Mouse (Mus musculus): ENCODE results near the gene P4ha2. TPM values are rescaled to one million over a fixed set of nuclear protein-coding genes. Genes with fewer than 3 reads are reported as not detected.
A peak's percentile ranks its signal among the peaks of the same experiment; 100 is the strongest.

P4ha2 gene
- polyA plus RNA-seq, 1 experiment from 2014 or later = 4.9 TPM

DNA sequence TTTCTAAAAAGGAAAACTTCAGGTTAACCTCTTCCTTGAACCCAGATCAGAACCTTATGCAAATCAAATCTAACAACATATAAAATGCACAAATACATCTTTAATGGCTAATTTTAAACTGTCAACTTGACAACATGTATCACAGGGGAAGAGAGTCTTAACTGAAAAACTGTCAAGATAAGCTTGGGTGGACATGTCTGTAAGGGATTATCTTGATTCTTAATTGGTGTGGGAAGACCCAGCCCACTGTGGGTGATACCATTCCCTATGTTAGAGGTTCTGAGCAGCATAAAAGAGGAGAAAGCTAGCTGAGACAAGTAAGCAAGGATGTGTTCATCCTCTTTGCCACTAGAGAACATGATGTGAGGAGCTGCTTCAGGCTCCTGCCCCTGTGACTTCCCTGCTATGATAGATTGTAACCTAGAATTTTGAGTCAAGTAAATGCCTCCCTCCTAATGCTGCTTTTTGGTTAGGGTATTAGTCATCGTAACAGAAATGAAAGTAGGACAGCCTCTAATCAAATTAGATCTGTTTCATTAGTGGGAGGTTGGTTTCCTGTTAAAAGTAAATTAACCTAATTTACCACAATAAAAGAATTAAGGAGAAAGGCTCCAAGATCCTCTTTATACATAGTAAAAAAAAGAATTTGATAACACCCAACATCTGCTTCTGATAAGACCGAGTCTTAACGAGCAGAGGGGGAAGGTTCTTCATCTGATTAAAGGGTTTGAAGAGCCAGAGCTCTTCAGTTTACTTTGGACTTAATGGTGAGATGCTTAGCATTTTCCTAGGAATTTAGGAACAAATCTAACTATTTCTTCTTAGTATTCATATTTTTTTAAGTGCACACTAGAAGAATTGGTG lies 69.8 kb downstream of the P4ha2 start:
- no peak overlapping the region for H3K4me2 ChIP-seq (ENCODE audit: low read length)
- no peaks in the 10 kb centered on the region for H3K27me3 ChIP-seq (replicated peaks; ENCODE audit: control insufficient read depth, insufficient read depth, low read length)
- H3K27ac ChIP-seq (ENCODE audit: low read depth, low read length) = no peak overlapping the region
- no peak overlapping the region for H3K9ac ChIP-seq (ENCODE audit: low read length)
- H3K4me1 ChIP-seq (ENCODE audit: control insufficient read depth, insufficient read depth, low read length) = no peaks in the 10 kb centered on the region
- ATAC-seq (no peak), DNase-seq (ENCODE audit: low spot score) (no peak)
- H3K4me3 ChIP-seq (ENCODE audit: low read depth, low read length) = no peak overlapping the region
- H3K36me3 ChIP-seq (ENCODE audit: control insufficient read depth, insufficient read depth, low read length) = no peaks in the 10 kb centered on the region
- WGBS = 53% methylated on average over 3 of the region's 3 CpGs
- no peaks in the 10 kb centered on the region for H3K9me3 ChIP-seq (replicated peaks; ENCODE audit: control insufficient read depth, low read length)

DNA sequence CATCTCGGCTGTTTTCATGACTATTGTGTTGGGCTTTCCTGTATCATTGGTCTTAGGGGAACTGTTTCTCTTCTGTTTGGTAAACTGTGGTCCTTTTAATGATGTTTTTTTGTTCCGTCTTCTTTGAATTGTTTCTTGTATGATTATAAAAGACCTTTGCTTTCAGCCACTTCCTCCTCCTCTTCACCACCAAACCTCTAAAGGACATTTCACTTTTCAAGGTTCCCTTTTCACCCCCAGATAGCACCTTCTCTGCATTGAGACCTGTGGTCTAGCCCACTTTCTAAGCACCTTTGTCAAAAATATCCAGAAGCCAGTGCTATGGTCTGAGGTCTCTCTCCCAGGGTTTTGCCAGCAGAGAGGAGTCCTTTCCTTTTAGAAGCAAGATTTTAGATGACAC lies 71.3 kb downstream of the P4ha2 start:
- no peaks in the 10 kb centered on the region for H3K9me3 ChIP-seq (replicated peaks; ENCODE audit: control insufficient read depth, low read length)
- no peaks in the 10 kb centered on the region for H3K27me3 ChIP-seq (replicated peaks; ENCODE audit: control insufficient read depth, insufficient read depth, low read length)
- no peak overlapping the region for H3K4me2 ChIP-seq (ENCODE audit: low read length)
- no peaks in the 10 kb centered on the region for H3K36me3 ChIP-seq (ENCODE audit: control insufficient read depth, insufficient read depth, low read length)
- H3K4me1 ChIP-seq (ENCODE audit: control insufficient read depth, insufficient read depth, low read length) = no peaks in the 10 kb centered on the region
- H3K27ac ChIP-seq (ENCODE audit: low read depth, low read length) = no peak overlapping the region
- H3K4me3 ChIP-seq (ENCODE audit: low read depth, low read length) = no peak overlapping the region
- DNase-seq (ENCODE audit: low spot score) = no peak
- 73% methylated on average over 2 of the region's 2 CpGs for WGBS
- ATAC-seq = no peak
- no peak overlapping the region for H3K9ac ChIP-seq (ENCODE audit: low read length)

DNA sequence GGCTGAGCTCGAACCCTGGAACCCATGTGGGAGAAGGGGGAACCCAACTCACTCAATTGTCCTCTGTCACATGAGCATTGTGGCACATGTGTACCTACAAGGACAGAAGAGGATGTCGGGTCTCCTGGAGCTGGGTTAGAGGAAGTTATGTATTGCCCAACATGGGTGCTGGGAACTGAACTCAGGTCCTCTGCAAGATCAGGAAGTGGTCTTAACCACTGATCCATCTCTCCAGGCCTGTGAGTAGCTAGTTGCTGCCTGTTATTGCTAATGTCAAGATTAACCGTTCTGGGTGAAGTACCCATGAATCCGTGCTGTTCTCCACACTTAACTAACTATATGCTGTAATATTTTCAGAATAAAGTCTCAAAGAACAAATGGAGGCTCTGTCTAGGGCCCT lies 74.3 kb downstream of the P4ha2 start:
- ATAC-seq = no peak
- WGBS = 92% methylated on average over 4 of the region's 4 CpGs
- no peaks in the 10 kb centered on the region for H3K27me3 ChIP-seq (replicated peaks; ENCODE audit: control insufficient read depth, insufficient read depth, low read length)
- no peak overlapping the region for H3K27ac ChIP-seq (ENCODE audit: low read depth, low read length)
- no peak overlapping the region for H3K9ac ChIP-seq (ENCODE audit: low read length)
- no peak overlapping the region for H3K4me3 ChIP-seq (ENCODE audit: low read depth, low read length)
- H3K4me2 ChIP-seq (ENCODE audit: low read length) = no peak overlapping the region
- H3K36me3 ChIP-seq (ENCODE audit: control insufficient read depth, insufficient read depth, low read length) = no peaks in the 10 kb centered on the region
- no peaks in the 10 kb centered on the region for H3K4me1 ChIP-seq (ENCODE audit: control insufficient read depth, insufficient read depth, low read length)
- H3K9me3 ChIP-seq (replicated peaks; ENCODE audit: control insufficient read depth, low read length) = no peaks in the 10 kb centered on the region
- DNase-seq (ENCODE audit: low spot score) = no peak

DNA sequence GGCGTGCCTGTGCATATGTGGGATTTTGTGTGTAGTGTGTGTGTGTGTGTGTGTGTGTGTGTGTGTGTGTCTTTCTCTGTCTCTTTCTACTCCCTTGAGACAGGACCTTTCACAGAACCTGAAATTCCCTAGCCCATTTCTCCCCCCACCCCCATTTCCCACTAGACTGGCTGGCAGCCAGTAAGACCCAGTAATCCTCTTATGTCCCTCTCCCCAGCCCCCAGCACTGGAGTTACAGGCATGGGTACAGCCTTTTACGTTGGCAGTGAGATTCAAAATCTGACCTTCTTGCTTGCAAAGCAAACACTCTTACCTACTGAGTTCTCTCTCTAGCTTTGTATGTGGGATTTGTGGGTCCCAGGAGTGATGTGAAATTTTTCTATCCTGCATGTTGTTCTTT lies 75.0 kb downstream of the P4ha2 start:
- WGBS = 61% methylated on average over 2 of the region's 2 CpGs
- H3K4me2 ChIP-seq (ENCODE audit: low read length) = no peak overlapping the region
- no peaks in the 10 kb centered on the region for H3K36me3 ChIP-seq (ENCODE audit: control insufficient read depth, insufficient read depth, low read length)
- H3K9me3 ChIP-seq (replicated peaks; ENCODE audit: control insufficient read depth, low read length) = no peaks in the 10 kb centered on the region
- peak; percentile 18 for DNase-seq (ENCODE audit: low spot score)
- no peak overlapping the region for H3K9ac ChIP-seq (ENCODE audit: low read length)
- H3K27ac ChIP-seq (ENCODE audit: low read depth, low read length) = no peak overlapping the region
- H3K4me3 ChIP-seq (ENCODE audit: low read depth, low read length) = no peak overlapping the region
- no peaks in the 10 kb centered on the region for H3K27me3 ChIP-seq (replicated peaks; ENCODE audit: control insufficient read depth, insufficient read depth, low read length)
- no peaks in the 10 kb centered on the region for H3K4me1 ChIP-seq (ENCODE audit: control insufficient read depth, insufficient read depth, low read length)
- ATAC-seq = no peak

Other genes with a start within 250 kb of the P4ha2 start
- not detected in 2 replicates for gene Gm12216, start 240.8 kb upstream of the P4ha2 start, polyA plus RNA-seq (2014; fragmentation: Nextera tagmentation; extraction: Ambion mirVana)
- gene Slc22a5, start 208.4 kb upstream of the P4ha2 start, polyA plus RNA-seq (2014; fragmentation: Nextera tagmentation; extraction: Ambion mirVana) = 11.1 TPM in 2 replicates
- gene Slc22a21, start 119.8 kb upstream of the P4ha2 start, polyA plus RNA-seq (2014; fragmentation: Nextera tagmentation; extraction: Ambion mirVana) = 1.2 and 2.0 TPM in 2 replicates
- 1.1 TPM in 2 replicates for gene Slc22a4, start 72.0 kb upstream of the P4ha2 start, polyA plus RNA-seq (2014; fragmentation: Nextera tagmentation; extraction: Ambion mirVana)
- gene Pdlim4, start 31.1 kb upstream of the P4ha2 start, polyA plus RNA-seq (2014; fragmentation: Nextera tagmentation; extraction: Ambion mirVana) = 39.3 and 44.8 TPM in 2 replicates
- not detected in 2 replicates for gene Csf2, start 149.6 kb downstream of the P4ha2 start, polyA plus RNA-seq (2014; fragmentation: Nextera tagmentation; extraction: Ambion mirVana)
- gene Il3, start 167.2 kb downstream of the P4ha2 start, polyA plus RNA-seq (2014; fragmentation: Nextera tagmentation; extraction: Ambion mirVana) = not detected in 2 replicates
- gene Acsl6, start 203.7 kb downstream of the P4ha2 start, polyA plus RNA-seq (2014; fragmentation: Nextera tagmentation; extraction: Ambion mirVana) = 22.1 and 32.4 TPM in 2 replicates

Data from forebrain, embryonic 14.5 days (tissue).